Mouse (Mus musculus) bone marrow, adult 2 months (tissue): ENCODE results near the gene Gnat3. TPM values are rescaled to one million over a fixed set of nuclear protein-coding genes. Genes with fewer than 3 reads are reported as not detected.

ENCODE experiments used
- H3K27ac ChIP-seq: fragments of 200-500 bp; 2 replicates; pipeline ENCODE4 v1.5.1; 2012; ENCODE audit warnings: low read depth, mild to moderate bottlenecking, control low read depth, inconsistent platforms, low read length; ENCODE audit not compliant: control insufficient read depth, poor library complexity, insufficient read depth
- H3K4me1 ChIP-seq: fragments of 200-500 bp; 2 replicates; pipeline ENCODE4 v1.6.1; 2011; ENCODE audit warnings: low read length; ENCODE audit not compliant: control insufficient read depth, insufficient read depth
- H3K4me3 ChIP-seq: fragments of 200-500 bp; replicated peaks from 2 replicates; pipeline ENCODE3; 2011; ENCODE audit warnings: mild to moderate bottlenecking, low read depth, low read length, control low read depth; ENCODE audit not compliant: control insufficient read depth
- CTCF ChIP-seq: fragments of 200-500 bp; IDR thresholded peaks from 2 replicates; pipeline ENCODE4 v1.5.1; 2011; ENCODE audit warnings: low read length, control low read depth; ENCODE audit not compliant: control insufficient read depth, insufficient read depth
- POLR2A ChIP-seq: fragments of 200-500 bp; IDR thresholded peaks from 2 replicates; pipeline ENCODE4 v1.6.1; 2011; ENCODE audit warnings: low read depth, mild to moderate bottlenecking, control low read depth, low read length, borderline replicate concordance; ENCODE audit not compliant: control insufficient read depth
- whole genome bisulfite sequencing: fragments of 180-500 bp; shearing (Covaris S2); methylation state at CpG from one replicate; pipeline ENCODE4 v1.1.7; 2018; 5-methylcytosine and 5-hydroxymethylcytosine counted together
- polyA plus RNA-seq: library from polyadenylated mRNA; stranded (reverse); fragments of >200 nt; gene quantifications from 2 replicates; pipeline ENCODE4 v1.2.4, GENCODE M21; 2011; ENCODE audit warnings: low replicate concordance; ENCODE audit not compliant: missing spikeins, insufficient read depth, insufficient read length

Gene Gnat3
- polyA plus RNA-seq, 1 experiment: not detected

DNA sequence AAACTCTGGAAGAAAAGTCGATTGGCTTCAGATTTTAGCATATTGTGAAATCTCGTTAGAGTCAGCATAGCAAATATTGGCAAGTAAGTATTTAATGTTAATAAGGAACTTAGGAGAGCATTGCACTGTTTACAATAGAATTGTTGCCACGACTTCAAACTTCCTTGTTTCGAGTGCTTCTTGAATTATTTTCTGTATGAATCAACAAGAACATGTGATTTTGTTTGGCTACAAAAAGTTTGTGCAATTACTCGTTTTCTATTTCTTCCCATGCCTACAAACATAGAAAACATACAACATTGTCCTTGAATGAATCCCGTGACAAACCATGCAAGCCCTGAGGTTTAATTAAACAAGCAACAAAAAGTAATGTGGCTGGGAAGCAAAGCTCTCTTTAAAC, 37.8 kb downstream of the Gnat3 start:
- 44% methylated on average over 6 of the region's 6 CpGs for WGBS
- Histone ChIP-seq H3K4me3 (no peak overlapping the region), H3K4me1 (no peaks in the 10 kb centered on the region), H3K27ac (no peak overlapping the region)
- no peak for TF ChIP-seq POLR2A

DNA sequence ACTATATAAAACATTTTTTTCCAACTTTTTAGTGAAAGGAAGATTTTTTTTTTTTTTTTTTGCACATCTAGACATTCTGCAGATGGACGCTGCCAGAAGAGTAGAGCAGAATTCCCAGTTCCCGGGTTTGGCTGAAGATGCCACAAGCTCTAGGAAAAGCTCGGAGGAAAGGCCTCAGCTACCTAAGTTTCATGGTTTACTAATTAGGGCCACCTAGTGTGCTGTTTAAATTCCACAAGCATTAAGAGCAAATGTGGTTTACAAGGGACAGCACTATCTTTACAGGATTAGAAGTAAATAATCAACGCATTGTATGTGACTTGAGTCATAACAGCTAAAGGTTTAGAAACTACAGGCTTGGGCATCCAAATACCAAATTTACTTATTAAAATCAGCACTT, 39.3 kb downstream of the Gnat3 start:
- WGBS: 89% methylated on average over 4 of the region's 4 CpGs
- H3K27ac ChIP-seq: no peak overlapping the region
- TF ChIP-seq CTCF (no peak), POLR2A (no peak)
- H3K4me1 ChIP-seq: no peaks in the 10 kb centered on the region
- no peak overlapping the region for H3K4me3 ChIP-seq

DNA sequence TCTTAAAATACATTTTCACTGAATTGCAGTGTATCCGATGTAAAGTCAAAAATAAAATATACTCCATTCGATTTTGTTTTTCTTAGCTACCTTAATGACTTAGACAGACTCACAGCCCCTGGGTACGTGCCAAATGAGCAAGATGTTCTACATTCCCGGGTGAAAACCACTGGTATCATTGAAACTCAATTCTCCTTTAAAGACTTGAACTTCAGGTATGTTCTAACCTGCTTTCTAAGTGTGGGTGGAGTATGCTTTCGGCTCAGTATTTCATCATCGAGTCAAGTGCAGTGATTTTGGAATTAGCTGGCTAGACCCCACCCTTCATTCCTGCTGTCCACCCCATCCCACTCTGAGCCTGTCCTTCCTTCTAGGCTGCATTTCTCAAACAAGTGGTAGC, 41.3 kb downstream of the Gnat3 start:
- no peak for TF ChIP-seq POLR2A
- no peak for TF ChIP-seq CTCF
- H3K4me1 ChIP-seq: no peaks in the 10 kb centered on the region
- no peak overlapping the region for H3K27ac ChIP-seq
- no peak overlapping the region for H3K4me3 ChIP-seq
- 86% methylated on average over 6 of the region's 6 CpGs for WGBS

DNA sequence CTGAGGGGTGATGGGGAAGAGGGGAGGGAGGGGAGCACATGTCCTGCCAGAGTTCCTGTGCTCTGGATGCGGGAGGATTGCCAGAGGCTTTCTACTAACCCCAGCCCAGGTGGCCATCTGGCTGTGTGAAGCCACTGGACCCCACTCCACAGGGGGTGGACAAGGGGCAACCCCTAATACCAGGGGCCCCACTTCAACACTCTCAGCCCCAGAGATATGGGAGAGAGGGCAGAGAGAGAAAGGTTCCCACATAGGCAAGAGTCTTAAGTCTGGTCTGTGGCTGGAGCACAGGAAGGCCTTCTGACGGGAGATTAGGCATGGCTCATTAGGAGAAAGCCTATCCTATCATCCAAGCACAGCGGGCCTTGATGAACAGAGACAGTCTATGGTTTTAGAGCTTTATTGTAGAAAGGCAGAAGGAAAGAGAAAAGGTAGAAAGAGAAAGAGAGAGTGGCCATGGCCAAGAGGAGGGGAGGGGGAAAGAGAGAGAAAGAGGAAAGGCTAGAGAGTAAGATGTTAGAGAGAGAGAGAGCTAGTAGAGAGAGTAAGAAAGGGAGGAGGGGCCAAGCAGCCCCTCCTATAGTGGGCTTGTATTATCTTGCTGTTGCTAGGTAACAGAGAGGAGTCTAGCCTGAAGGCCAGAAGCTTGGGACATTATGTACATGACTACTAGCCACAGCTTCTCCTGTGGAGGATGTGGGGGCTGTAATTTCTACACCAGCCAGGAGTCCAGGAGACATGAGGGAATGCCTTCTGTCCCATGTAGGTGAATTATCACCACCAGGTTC, 42.7 kb downstream of the Gnat3 start:
- Histone ChIP-seq H3K4me3 (no peak overlapping the region), H3K27ac (no peak overlapping the region), H3K4me1 (no peaks in the 10 kb centered on the region)
- WGBS: 83% methylated on average over 3 of the region's 3 CpGs
- TF ChIP-seq POLR2A: no peak

DNA sequence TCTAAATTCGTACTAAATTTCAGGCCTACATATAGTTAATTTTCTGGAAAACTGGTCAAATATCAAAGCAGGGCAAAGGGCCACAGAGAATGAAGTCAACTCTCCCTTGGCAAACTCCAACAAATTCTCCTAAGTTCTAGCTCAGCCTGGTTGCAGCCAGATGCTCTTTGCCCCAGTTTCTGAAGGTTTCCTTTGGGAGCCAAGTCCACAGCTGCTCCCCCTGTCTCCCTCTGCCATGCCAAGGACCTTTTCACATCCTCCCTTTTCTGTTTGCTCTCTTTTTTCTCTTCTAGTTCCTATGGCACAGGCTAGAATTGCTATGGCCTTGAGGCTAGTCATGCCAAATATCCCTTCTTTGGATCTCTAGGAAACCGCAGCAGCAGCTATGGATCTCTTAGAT, 43.8 kb downstream of the Gnat3 start:
- WGBS: 82% methylated on average over 2 of the region's 2 CpGs
- H3K4me1 ChIP-seq: no peaks in the 10 kb centered on the region
- H3K4me3 ChIP-seq: no peak overlapping the region
- no peak overlapping the region for H3K27ac ChIP-seq
- TF ChIP-seq POLR2A: no peak

DNA sequence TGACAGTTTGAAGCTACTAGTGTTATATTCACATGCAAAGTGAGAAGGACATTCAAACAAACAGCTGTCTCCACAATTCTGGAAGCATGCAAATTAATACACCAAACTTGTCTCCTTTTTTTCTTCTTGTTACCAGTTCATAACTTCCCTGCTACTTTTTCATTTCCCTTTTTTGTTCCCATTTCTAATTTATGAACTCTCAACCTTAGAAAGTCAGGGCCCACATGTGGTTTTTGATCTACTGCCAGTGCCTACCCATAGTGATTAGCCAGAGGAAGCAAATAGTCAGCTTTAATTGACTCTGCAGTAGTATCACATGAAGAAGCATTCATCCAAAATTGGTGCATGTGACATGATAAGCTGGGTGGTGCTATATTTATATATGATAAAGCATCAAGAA, 44.7 kb downstream of the Gnat3 start:
- TF ChIP-seq POLR2A (no peak), CTCF (no peak)
- H3K4me3 ChIP-seq: no peak overlapping the region
- H3K27ac ChIP-seq: no peak overlapping the region

DNA sequence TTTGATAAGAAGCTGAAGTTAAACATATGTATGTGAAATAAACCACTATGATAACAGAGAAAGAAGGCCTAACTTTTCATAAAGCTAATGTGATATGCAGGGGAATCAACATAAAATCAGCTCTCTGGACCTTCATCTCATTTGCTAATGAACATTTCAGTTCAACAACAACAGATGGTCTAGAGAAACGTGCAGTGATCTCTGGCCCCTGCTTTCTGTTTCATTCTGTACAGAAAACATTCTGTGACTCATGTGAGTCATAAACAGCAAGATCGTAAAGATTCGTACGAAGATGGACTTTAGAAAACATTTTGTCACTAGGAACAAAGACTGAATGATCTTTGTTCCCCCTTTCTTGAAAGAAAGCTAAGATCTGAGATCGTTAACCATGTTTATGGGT, 48.0 kb downstream of the Gnat3 start:
- H3K27ac ChIP-seq: no peak overlapping the region
- TF ChIP-seq POLR2A (no peak), CTCF (no peak)
- no peak overlapping the region for H3K4me3 ChIP-seq
- peaks cover 1% of the 10 kb centered on the region; the same call in 1 of the 2 replicates for H3K4me1 ChIP-seq
- WGBS: 71% methylated on average over 5 of the region's 5 CpGs

More for the DNA sequence above, 44.7 kb downstream of the Gnat3 start:
- H3K4me1 ChIP-seq: no peaks in the 10 kb centered on the region; the same call in 1 of the 2 replicates

DNA sequence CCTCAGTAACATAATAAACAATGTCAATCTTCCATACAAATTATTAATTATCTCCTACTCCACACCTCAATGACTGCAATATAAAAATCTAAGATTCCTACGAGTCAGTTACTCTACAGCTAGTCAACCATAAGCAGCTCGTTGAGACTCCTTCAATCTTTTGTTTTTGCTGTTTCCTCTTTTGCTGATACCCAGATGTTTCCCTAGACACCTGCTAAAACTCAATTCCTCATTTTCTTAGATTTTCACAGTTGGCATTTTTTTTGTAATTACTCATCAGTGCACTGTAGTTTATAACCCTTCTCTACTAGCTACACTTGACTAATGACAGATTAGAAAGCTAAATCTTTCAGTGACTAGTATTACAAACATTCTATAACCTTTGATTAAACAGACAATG, 50.8 kb downstream of the Gnat3 start:
- 5% methylated on average over 2 of the region's 2 CpGs for WGBS
- H3K4me3 ChIP-seq: no peak overlapping the region
- peaks cover 1% of the 10 kb centered on the region; the same call in 1 of the 2 replicates for H3K4me1 ChIP-seq
- no peak overlapping the region for H3K27ac ChIP-seq
- TF ChIP-seq POLR2A: no peak
- no peak for TF ChIP-seq CTCF
